43 mouse cellular contexts compared by ENCODE assay signal in the genomic region with DNA sequence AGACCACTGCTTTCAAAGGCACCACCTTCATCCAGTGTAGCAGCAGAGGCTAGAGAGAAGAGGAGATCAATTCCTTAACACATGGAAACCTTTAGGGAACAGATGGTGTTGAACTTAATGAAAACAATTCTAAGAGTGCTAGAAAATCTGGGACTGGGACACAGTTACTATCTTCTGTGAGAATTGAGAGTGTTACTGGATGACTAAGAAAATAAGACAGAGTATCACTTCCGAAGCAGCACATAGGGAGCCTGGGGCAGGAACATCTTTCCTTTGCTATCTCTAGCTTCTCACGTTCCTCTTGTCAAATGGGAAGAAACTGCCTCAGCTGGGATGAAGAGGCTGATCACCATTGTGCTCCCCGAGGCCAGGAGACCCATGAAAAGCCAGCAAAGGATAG. TPM values are rescaled to one million over a fixed set of nuclear protein-coding genes. Genes with fewer than 3 reads are reported as not detected.
"Had no signal": no experiment of that assay in that cellular context is flagged by ENCODE, and none has a peak within 500 bp of the region (broad histone marks: within the 10 kb centered on the region; RNA-seq: fewer than 3 reads in every experiment).

No protein-coding gene starts in this region.

- H3K9me3 ChIP-seq: heart, embryonic 12.5 days; heart, embryonic 13.5 days; heart, embryonic 15.5 days; hindbrain, embryonic 10.5 days; hindbrain, embryonic 12.5 days; hindbrain, embryonic 13.5 days; hindbrain, embryonic 15.5 days; intestine, embryonic 15.5 days; kidney, embryonic 15.5 days had no signal

- H3K36me3 ChIP-seq: heart, embryonic 12.5 days; heart, embryonic 13.5 days; heart, embryonic 15.5 days; hindbrain, embryonic 10.5 days; hindbrain, embryonic 12.5 days; hindbrain, embryonic 13.5 days; hindbrain, embryonic 15.5 days; intestine, embryonic 15.5 days; kidney, embryonic 15.5 days had no signal

- ATAC-seq: hindbrain, embryonic 16.5 days; hindbrain, postnatal 0 days; inflammation-experienced regulatory T-cells, adult 6 months; intestine, embryonic 15.5 days; intestine, embryonic 16.5 days; intestine, postnatal 0 days had no signal

- H3K4me2 ChIP-seq: heart, embryonic 11.5 days; heart, embryonic 12.5 days; heart, embryonic 13.5 days; heart, embryonic 15.5 days; hindbrain, embryonic 12.5 days; hindbrain, embryonic 13.5 days; hindbrain, embryonic 14.5 days; hindbrain, embryonic 15.5 days; intestine, embryonic 15.5 days; kidney, embryonic 15.5 days had no signal

- H3K4me3 ChIP-seq: heart, embryonic 12.5 days; heart, embryonic 13.5 days; heart, embryonic 15.5 days; hindbrain, embryonic 10.5 days; hindbrain, embryonic 12.5 days; hindbrain, embryonic 13.5 days; hindbrain, embryonic 15.5 days; intestine, embryonic 15.5 days; kidney, embryonic 15.5 days; layer of hippocampus, adult 2 months; left cerebral cortex, adult 2 months had no signal

- H3K27me3 ChIP-seq: heart, embryonic 12.5 days; heart, embryonic 13.5 days; heart, embryonic 15.5 days; hindbrain, embryonic 12.5 days; hindbrain, embryonic 13.5 days; hindbrain, embryonic 15.5 days; intestine, embryonic 15.5 days; kidney, embryonic 15.5 days had no signal

- H3K27ac ChIP-seq: heart, embryonic 13.5 days; heart, embryonic 15.5 days; hindbrain, embryonic 10.5 days; hindbrain, embryonic 12.5 days; hindbrain, embryonic 13.5 days; hindbrain, embryonic 14.5 days; hindbrain, embryonic 15.5 days; hindbrain, postnatal 0 days; intestine, embryonic 15.5 days; kidney, embryonic 15.5 days; kidney, postnatal 0 days; layer of hippocampus, adult 2 months; left cerebral cortex, adult 2 months had no signal

- H3K9ac ChIP-seq: heart, embryonic 12.5 days; heart, embryonic 13.5 days; heart, embryonic 15.5 days; hindbrain, embryonic 12.5 days; hindbrain, embryonic 13.5 days; hindbrain, embryonic 14.5 days; hindbrain, embryonic 15.5 days; intestine, embryonic 15.5 days; kidney, embryonic 15.5 days had no signal

- DNase-seq: heart, postnatal 10 days; heart, postnatal 14 days; heart, postnatal 36 days; heart, postnatal 4 days; kidney, adult 11 months; kidney, adult 18-20 months; kidney, adult 2 months; kidney, adult 8-10 months; kidney, adult 9 months; kidney, postnatal 10 days; kidney, postnatal 14 days; kidney, postnatal 25 days; kidney, postnatal 36 days; kidney, postnatal 4 days; layer of hippocampus, adult 9-11 months; layer of hippocampus, postnatal 36 days had no signal

- H3K4me1 ChIP-seq: heart, embryonic 12.5 days; heart, embryonic 13.5 days; heart, embryonic 15.5 days; hindbrain, embryonic 10.5 days; hindbrain, embryonic 12.5 days; hindbrain, embryonic 13.5 days; hindbrain, embryonic 15.5 days; intestine, embryonic 15.5 days; kidney, embryonic 15.5 days had no signal

RNA-seq across cellular contexts. Expression of a gene that starts 52.6 kb away (rescaled TPM):
- polyA plus RNA-seq: heart, embryonic 11.5 days; heart, embryonic 12.5 days; heart, embryonic 13.5 days; heart, embryonic 14.5 days; heart, embryonic 15.5 days; heart, embryonic 16.5 days; heart, postnatal 0 days; hindbrain, embryonic 10.5 days; hindbrain, embryonic 11.5 days; hindbrain, embryonic 12.5 days; hindbrain, embryonic 14.5 days; hindbrain, embryonic 15.5 days; inflammation-experienced regulatory T-cells, adult 6 months; intestine, embryonic 14.5 days; intestine, embryonic 15.5 days; intestine, embryonic 16.5 days; intestine, postnatal 0 days; kidney, adult 2 months; kidney, embryonic 14.5 days; kidney, embryonic 15.5 days; kidney, embryonic 16.5 days; kidney, postnatal 0 days; large intestine, adult 2 months had no signal
